Mouse (Mus musculus): ENCODE results near the gene Slc26a8. TPM values are rescaled to one million over a fixed set of nuclear protein-coding genes. Genes with fewer than 3 reads are reported as not detected.

The Slc26a8 gene
- total and polyA plus RNA-seq, 3 experiments = 0.58 to 1.6 TPM; not detected in 1

DNA sequence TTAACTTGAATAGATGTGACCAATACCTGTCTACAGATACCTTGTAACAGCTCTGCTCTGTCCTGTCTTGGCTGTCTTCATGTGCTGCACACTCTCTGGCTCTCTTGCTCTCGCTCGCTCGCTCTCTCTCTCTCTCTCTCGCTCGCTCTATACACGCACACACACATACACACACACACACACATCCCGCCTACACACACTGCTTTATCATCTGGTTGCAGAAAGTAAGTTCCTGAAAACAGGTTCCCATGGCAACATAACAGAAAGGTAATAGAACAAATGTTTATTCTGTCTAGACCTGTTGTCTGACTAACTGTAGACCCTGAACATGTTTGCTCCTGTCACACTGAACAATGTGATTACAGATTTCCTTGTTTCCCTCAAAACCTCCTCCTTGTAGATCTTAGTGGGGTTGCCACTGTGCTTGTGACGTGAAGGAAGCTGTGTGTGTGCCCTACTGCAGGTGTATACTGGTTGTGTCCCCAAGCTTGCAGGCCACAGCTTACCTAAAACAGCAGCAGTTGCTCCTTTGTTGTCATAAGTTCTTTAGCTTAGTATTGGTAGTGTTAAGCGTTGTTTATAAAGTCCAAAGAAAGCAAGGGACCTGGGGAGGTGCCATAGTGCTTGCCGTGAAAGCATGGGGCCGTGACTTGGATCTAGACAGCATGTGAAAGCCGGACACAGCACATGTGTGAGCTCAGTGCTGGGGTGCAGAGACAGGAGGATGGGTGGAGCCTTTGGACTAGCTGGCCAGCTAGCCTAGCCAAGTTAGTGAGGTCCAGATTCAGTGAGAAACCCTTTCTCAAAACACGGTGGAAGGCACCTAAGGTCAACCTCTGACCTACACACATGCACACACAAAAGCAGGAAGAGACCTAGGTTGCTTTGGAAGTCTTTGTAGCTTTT lies 7.5 kb upstream of the Slc26a8 start:
- H3K27me3 ChIP-seq (ENCODE audit: control insufficient read depth in 1 of 2, insufficient read depth in 2 of 2, low read length in 2 of 2) = no peaks in the 10 kb centered on the region
- peak; percentile 93 for DNase-seq (ENCODE audit: low read depth, low spot score)
- peaks cover 3 to 91% of the 10 kb centered on the region in 2 experiments for H3K36me3 ChIP-seq (ENCODE audit: control insufficient read depth in 1 of 2, insufficient read depth in 2 of 2, low read length in 2 of 2)
- H3K9me3 ChIP-seq (replicated peaks; ENCODE audit: insufficient read depth, low read length) = no peaks in the 10 kb centered on the region
- H3K4me3 ChIP-seq (ENCODE audit: control insufficient read depth in 1 of 2, insufficient read depth in 1 of 2, low read depth in 2 of 2, low read length in 2 of 2) = no peak overlapping the region
- peak overlapping the region; percentile 26; the same call in 1 of the 2 replicates for H3K9ac ChIP-seq (ENCODE audit: control insufficient read depth, low read depth, low read length, poor library complexity, severe bottlenecking)
- H3K79me2 ChIP-seq (ENCODE audit: control insufficient read depth, insufficient read depth, low read length, poor library complexity) = peaks cover 76% of the 10 kb centered on the region
- TF ChIP-seq MXI1 (IDR thresholded peaks at IDR 0.05; ENCODE audit: low read depth, low read length) = peak; percentile 96
- TF ChIP-seq KAT2A (conservative IDR thresholded peaks at IDR 0.05; ENCODE audit: low read depth, low read length) = no peak
- TF ChIP-seq POLR2AphosphoS5 (IDR thresholded peaks at IDR 0.05; ENCODE audit: borderline replicate concordance, low read depth, low read length) = no peak
- peak; percentile 51; the same call in 1 of the 2 replicates for TF ChIP-seq BHLHE40 (IDR thresholded peaks at IDR 0.05; ENCODE audit: borderline replicate concordance, low read depth, low read length)
- TF ChIP-seq RCOR1 (IDR thresholded peaks at IDR 0.05; ENCODE audit: low read depth, low read length) = peak; percentile 92
- TF ChIP-seq MYC (IDR thresholded peaks at IDR 0.05; ENCODE audit: low read depth, low read length) = 0 out of 2 replicates have a peak, but pooled peaks have one; percentile 68
- peak; percentile 93 for TF ChIP-seq TAL1 (IDR thresholded peaks at IDR 0.05; ENCODE audit: low read length)
- TF ChIP-seq MAFK (IDR thresholded peaks at IDR 0.05; ENCODE audit: borderline replicate concordance, low read depth, low read length) = peak; percentile 41; the same call in 1 of the 2 replicates
- peak; percentile 70; the same call in 1 of the 2 replicates for TF ChIP-seq POLR2AphosphoS2 (IDR thresholded peaks at IDR 0.05; ENCODE audit: low read length)
- TF ChIP-seq TCF12 (IDR thresholded peaks at IDR 0.05; ENCODE audit: low read depth, low read length) = peak; percentile 96
- TF ChIP-seq ETS1 (IDR thresholded peaks at IDR 0.05; ENCODE audit: low read depth, low read length) = peak; percentile 96
- peak; percentile 99 for TF ChIP-seq EP300 (IDR thresholded peaks at IDR 0.05; ENCODE audit: low read depth in 1 of 2, low read length in 2 of 2)
- TF ChIP-seq HCFC1 (IDR thresholded peaks at IDR 0.05; ENCODE audit: low read depth, low read length) = peak; percentile 64
- TF ChIP-seq ELF1 (IDR thresholded peaks at IDR 0.05; ENCODE audit: low read depth, low read length) = peak; percentile 65; the same call in 1 of the 2 replicates
- TF ChIP-seq MEF2A (IDR thresholded peaks at IDR 0.05; ENCODE audit: extremely low read depth, insufficient replicate concordance, low read depth, low read length, poor library complexity, severe bottlenecking) = no peak
- TF ChIP-seq RAD21 (IDR thresholded peaks at IDR 0.05; ENCODE audit: low read depth, low read length) = no peak
- TF ChIP-seq MYB (IDR thresholded peaks at IDR 0.05; ENCODE audit: low read depth, low read length) = peak; percentile 65; the same call in 1 of the 2 replicates
- peak; percentile 99 for TF ChIP-seq SIN3A (IDR thresholded peaks at IDR 0.05; ENCODE audit: low read length)
- peak; percentile 94 for TF ChIP-seq GATA1 (IDR thresholded peaks at IDR 0.05; ENCODE audit: low read depth, low read length)
- TF ChIP-seq MAX (IDR thresholded peaks at IDR 0.05; ENCODE audit: low read length) = peak; percentile 74
- peak; percentile 96 for TF ChIP-seq JUND (IDR thresholded peaks at IDR 0.05; ENCODE audit: low read depth, low read length)
- H3K4me1 ChIP-seq (ENCODE audit: control insufficient read depth in 1 of 2, insufficient read depth in 2 of 2, low read length in 2 of 2) = peaks cover 17 to 57% of the 10 kb centered on the region in 2 experiments
- H3K27ac ChIP-seq (ENCODE audit: control insufficient read depth, low read depth, low read length) = peak overlapping the region; percentile 75

All from MEL (cell line).